Mouse (Mus musculus) embryonic facial prominence, embryonic 14.5 days (tissue): ENCODE results near the gene Gm16253. TPM values are rescaled to one million over a fixed set of nuclear protein-coding genes. Genes with fewer than 3 reads are reported as not detected.

Experiments used
- ATAC-seq: fragments of 200-750 bp; cut with Nextera tagmentation; 2 replicates; pipeline ENCODE4 v1.8.0; 2017; ENCODE audit warnings: low read depth, moderate number of reproducible peaks, moderate TSS enrichment
- DNase-seq: peaks from one replicate; pipeline ENCODE4 v3.0.0-alpha.2; 2015; ENCODE audit warnings: low spot score
- H3K27ac ChIP-seq: fragments of 300-500 bp; sonication (generic); replicated peaks from 2 replicates; pipeline ENCODE4 v1.5.1; 2014; ENCODE audit warnings: low read depth, mild to moderate bottlenecking, low read length, moderate library complexity
- H3K27me3 ChIP-seq: fragments of 300-500 bp; sonication (generic); replicated peaks from 2 replicates; pipeline ENCODE4 v1.6.1; 2014; ENCODE audit warnings: low read length; ENCODE audit not compliant: control insufficient read depth, insufficient read depth
- H3K36me3 ChIP-seq: fragments of 300-500 bp; sonication (generic); 2 replicates; pipeline ENCODE4 v1.6.1; 2014; ENCODE audit warnings: low read length, mixed read lengths; ENCODE audit not compliant: control insufficient read depth, insufficient read depth
- H3K4me1 ChIP-seq: fragments of 300-500 bp; sonication (generic); 2 replicates; pipeline ENCODE4 v1.6.1; 2014; ENCODE audit warnings: antibody characterized with exemption, low read length; ENCODE audit not compliant: control insufficient read depth, insufficient read depth
- H3K4me2 ChIP-seq: fragments of 300-500 bp; sonication (generic); 2 replicates; pipeline ENCODE4 v1.6.1; 2014; ENCODE audit warnings: low read depth, mild to moderate bottlenecking, low read length, moderate library complexity, mixed read lengths
- H3K4me3 ChIP-seq: fragments of 300-500 bp; sonication (generic); 2 replicates; pipeline ENCODE4 v1.5.1; 2014; ENCODE audit warnings: low read depth, mild to moderate bottlenecking, low read length
- H3K9ac ChIP-seq: fragments of 300-500 bp; sonication (generic); 2 replicates; pipeline ENCODE4 v1.6.1; 2014; ENCODE audit warnings: low read depth, mild to moderate bottlenecking, low read length, moderate library complexity, mixed read lengths
- H3K9me3 ChIP-seq: fragments of 300-500 bp; sonication (generic); 2 replicates; pipeline ENCODE4 v1.6.1; 2016; ENCODE audit warnings: low read length; ENCODE audit not compliant: control insufficient read depth
- WGBS: fragments of 180-500 bp; shearing (Covaris S2); extraction: QIAGEN DNeasy Blood & Tissue Kit; methylation state at CpG from one replicate; pipeline ENCODE4 v1.1.7; 2014; 5-methylcytosine and 5-hydroxymethylcytosine counted together
- polyA plus RNA-seq: library from polyadenylated mRNA; unstranded; fragments of >200 nt; fragmentation: Nextera tagmentation; extraction: Ambion mirVana; gene quantifications from 2 replicates; pipeline ENCODE4 v1.2.1, GENCODE M21; 2014

Gene Gm16253
- polyA plus RNA-seq, 1 experiment from 2014 or later = not detected

DNA sequence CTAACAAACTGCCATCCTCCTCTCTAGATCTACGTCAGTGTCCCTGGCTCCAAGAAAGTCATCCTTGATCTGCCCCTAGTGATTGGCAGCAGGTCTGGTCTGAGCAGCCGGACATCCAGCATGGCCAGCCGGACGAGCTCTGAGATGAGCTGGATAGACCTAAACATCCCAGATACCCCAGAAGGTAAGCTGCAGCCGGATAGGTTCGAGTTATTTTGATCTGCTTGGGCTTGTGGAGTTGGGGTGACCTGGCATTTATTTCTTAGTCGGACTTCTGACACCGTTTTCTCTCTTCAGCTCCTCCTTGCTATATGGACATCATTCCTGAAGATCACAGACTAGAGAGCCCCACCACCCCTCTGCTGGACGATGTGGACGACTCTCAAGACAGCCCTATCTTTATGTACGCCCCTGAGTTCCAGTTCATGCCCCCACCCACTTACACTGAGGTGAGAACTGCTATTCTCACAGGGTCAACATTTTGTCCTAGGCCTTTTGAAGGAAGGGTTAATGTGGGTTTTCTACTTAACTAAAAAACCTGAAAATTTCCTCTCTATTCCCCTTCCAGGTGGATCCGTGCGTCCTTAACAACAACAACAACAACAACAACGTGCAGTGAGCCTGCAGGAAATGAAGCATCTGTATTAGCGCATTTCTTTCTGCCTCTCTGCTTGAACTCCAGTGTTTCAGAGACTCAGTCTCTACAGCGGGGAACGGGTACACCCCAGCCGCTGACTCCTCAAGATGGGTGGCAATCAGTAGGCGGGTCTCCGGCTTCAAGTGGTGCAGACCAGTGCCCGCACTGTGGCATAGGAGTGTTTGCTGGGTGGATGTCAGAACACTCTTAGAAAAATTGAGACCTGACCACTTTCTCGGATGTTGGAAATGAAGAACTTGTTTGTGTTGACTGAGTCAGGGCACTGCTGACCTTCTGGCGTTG is 16.6 kb upstream of the Gm16253 start:
- whole genome bisulfite sequencing = 85% methylated on average over 23 of the region's 23 CpGs
- peak overlapping the region; percentile 78 for H3K9ac ChIP-seq
- no peaks in the 10 kb centered on the region for H3K27me3 ChIP-seq
- H3K27ac ChIP-seq = 0 out of 2 replicates have a peak overlapping the region, but pooled peaks have one; percentile 10
- ATAC-seq = no peak
- H3K9me3 ChIP-seq = no peaks in the 10 kb centered on the region
- no peak for DNase-seq
- H3K4me3 ChIP-seq = peak overlapping the region; percentile 64
- H3K4me1 ChIP-seq = peaks cover 35% of the 10 kb centered on the region
- H3K36me3 ChIP-seq = peaks cover 22% of the 10 kb centered on the region
- H3K4me2 ChIP-seq = peak overlapping the region; percentile 84

DNA sequence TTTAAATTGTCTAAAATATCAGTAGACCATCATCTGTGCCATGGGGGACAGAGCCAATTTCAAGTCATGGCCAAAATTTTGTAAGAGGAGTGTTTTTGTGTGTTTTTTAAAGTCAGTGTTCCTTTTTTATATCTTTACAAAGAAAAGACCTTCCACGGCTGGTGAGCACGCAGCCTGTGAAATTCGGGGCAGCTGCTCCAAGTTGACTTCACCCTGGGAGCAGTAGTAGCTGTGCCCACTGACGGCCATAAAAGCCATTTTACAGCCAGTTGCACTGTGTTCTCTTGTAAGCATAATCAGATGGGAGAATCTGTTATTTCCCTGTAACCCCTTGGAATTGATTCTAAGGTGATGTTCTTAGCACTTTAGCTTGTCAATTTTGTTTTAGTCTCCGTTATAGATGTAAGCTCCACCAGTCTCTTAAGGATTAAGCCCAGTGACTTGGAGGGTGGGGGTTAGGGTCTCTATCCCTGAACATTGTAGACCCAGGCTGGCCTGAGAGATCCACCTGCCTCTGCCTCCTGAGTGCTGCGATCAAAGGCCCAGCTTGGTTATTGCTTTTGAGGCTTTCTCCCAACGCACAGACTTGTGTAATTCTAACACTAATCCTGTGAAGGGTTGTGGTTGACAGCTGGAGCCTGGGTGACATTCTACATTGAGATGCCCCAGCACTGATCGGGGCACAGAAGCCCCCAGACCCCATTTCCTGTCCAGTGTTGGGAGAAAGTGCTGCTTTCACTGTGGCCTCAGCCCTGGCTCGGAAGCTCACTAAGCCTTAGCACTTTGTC is 15.7 kb upstream of the Gm16253 start:
- DNase-seq = no peak
- ATAC-seq = no peak
- H3K4me1 ChIP-seq = peaks cover 28% of the 10 kb centered on the region
- peak overlapping the region; percentile 64 for H3K4me3 ChIP-seq
- H3K9ac ChIP-seq = peak overlapping the region; percentile 78
- peak overlapping the region; percentile 44 for H3K27ac ChIP-seq
- H3K4me2 ChIP-seq = peak overlapping the region; percentile 84
- H3K27me3 ChIP-seq = no peaks in the 10 kb centered on the region
- WGBS = 83% methylated on average over 9 of the region's 9 CpGs
- H3K36me3 ChIP-seq = peaks cover 22% of the 10 kb centered on the region
- no peaks in the 10 kb centered on the region for H3K9me3 ChIP-seq

DNA sequence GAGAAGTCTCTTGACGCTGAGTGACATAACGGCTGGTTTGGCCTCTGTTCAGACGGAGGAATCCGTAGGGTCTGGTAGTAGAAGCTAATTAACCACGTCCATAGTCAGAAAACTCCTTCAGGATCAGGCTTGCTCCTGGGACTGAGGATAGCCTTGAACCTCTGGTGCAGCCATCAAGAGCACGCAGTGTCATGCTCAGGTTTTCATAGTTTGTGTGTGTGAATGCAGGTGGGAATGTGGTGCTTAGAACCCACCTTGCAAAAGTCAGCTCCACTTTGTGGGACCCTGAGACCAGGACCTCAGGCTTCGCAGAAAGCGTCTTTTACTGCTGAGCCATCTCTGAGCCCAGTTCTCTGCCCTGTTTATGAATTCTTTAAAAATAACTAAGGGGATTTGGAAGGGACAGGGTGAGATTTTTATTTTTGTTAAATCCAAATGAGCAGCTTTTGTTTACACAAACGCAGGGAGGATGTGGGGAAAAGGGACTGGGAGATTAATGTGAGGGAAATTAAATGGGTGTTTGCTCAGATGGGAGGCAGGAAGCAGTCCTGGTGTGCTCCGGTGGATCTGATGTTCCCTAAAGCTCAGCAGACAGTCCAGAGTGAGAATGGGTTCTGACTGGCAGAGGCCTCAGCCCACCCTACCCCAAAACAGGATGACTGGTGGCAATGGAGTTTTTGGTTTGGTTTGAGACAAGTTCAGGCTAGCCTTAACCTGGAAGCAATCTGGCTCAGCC is 14.7 kb upstream of the Gm16253 start:
- DNase-seq (no peak), ATAC-seq (no peak)
- Histone ChIP-seq H3K27me3 (no peaks in the 10 kb centered on the region), H3K36me3 (peaks cover 22% of the 10 kb centered on the region), H3K9ac (no peak overlapping the region), H3K27ac (peak overlapping the region; percentile 58), H3K9me3 (no peaks in the 10 kb centered on the region), H3K4me3 (0 out of 2 replicates have a peak overlapping the region, but pooled peaks have one; percentile 5), H3K4me2 (0 out of 2 replicates have a peak overlapping the region, but pooled peaks have one; percentile 84), H3K4me1 (peaks cover 28% of the 10 kb centered on the region)
- WGBS = 49% methylated on average over 10 of the region's 10 CpGs

DNA sequence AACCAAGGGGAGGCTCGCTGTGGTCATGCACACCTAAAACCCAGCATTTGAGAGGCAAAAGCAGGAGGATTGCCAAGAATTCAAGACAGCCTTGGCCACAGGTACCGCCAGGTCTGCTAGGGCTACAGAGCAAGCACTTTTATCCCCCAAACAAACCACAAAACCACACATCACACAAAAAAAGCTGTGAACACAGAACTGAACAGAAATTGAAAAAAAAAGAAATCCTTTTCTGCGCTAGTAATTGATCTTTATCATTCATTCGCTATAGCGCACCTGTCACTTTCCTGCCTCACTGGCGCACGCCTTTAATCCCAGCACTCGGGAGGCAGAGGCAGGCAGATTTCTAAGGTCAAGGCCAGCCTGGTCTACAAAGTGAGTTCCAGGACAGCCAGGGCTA is 13.5 kb upstream of the Gm16253 start:
- peaks cover 28% of the 10 kb centered on the region for H3K4me1 ChIP-seq
- no peak overlapping the region for H3K27ac ChIP-seq
- ATAC-seq (no peak), DNase-seq (no peak)
- H3K4me2 ChIP-seq = no peak overlapping the region
- no peaks in the 10 kb centered on the region for H3K9me3 ChIP-seq
- 88% methylated on average over 8 of the region's 8 CpGs for WGBS
- no peaks in the 10 kb centered on the region for H3K27me3 ChIP-seq
- H3K36me3 ChIP-seq = peaks cover 22% of the 10 kb centered on the region
- H3K4me3 ChIP-seq = no peak overlapping the region
- no peak overlapping the region for H3K9ac ChIP-seq

DNA sequence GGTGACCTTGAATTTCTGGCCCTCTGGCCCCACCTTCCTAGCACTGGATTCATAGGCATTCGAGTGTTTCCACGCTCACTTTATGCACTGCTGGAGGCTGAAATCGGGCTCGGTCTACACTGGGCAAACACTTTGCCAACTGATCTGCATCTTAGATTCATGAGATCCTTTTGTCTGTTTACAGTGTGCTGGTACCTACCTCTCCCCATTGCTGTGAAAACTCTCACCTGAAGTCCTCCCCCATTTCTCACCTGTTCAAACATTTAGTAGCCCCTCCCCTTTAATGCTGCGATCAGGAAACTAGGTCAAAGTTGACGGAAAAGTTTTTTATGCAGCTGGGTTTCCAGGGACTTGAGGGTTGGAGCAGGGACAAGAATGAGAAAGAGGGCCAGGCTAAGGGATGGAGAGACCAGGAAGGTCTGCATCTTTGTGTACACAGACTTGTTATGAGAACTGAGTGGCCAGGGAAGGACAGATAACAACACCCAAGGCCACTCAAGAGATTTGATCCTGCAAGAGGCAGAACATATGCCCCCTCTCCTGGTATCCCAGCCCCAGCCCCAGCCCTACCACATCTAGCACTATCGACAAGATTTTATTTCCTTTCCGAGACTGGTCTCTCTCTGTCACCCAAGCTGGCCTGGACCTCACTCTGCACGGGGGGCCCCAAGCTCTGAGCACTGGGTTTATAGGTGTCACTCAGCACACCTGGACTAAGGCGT is 12.7 kb upstream of the Gm16253 start:
- Histone ChIP-seq H3K27me3 (no peaks in the 10 kb centered on the region), H3K36me3 (peaks cover 22% of the 10 kb centered on the region), H3K27ac (peak overlapping the region; percentile 33; the same call in 1 of the 2 replicates), H3K4me2 (no peak overlapping the region), H3K4me1 (peaks cover 28% of the 10 kb centered on the region), H3K4me3 (no peak overlapping the region), H3K9me3 (no peaks in the 10 kb centered on the region), H3K9ac (no peak overlapping the region)
- ATAC-seq (no peak), DNase-seq (no peak)
- WGBS = 48% methylated on average over 10 of the region's 10 CpGs

DNA sequence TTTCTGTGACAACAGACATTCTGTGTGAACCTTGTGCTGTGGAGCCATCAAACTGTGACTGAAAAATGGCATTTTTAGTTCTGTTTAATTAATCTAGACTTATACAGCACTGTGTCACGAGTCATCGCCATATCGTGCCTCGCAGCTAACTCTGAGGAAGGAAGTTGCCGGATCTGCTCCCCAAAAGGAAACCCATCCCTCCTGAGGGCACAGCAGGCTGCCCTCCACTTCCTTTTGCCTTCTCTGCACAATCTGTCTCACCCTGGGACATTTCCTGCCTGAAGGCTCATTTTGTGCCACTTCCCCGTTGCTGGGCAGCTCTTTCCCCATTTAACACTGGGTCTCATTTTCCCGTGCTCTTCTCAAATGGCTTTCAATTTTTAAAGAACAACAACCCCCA is 12.2 kb upstream of the Gm16253 start:
- 44% methylated on average over 7 of the region's 7 CpGs for WGBS
- Histone ChIP-seq H3K4me2 (no peak overlapping the region), H3K9ac (no peak overlapping the region), H3K4me1 (peaks cover 25% of the 10 kb centered on the region), H3K27ac (peak overlapping the region; percentile 33), H3K9me3 (no peaks in the 10 kb centered on the region), H3K4me3 (no peak overlapping the region), H3K27me3 (no peaks in the 10 kb centered on the region), H3K36me3 (peaks cover 20% of the 10 kb centered on the region)
- DNase-seq (no peak), ATAC-seq (no peak)

DNA sequence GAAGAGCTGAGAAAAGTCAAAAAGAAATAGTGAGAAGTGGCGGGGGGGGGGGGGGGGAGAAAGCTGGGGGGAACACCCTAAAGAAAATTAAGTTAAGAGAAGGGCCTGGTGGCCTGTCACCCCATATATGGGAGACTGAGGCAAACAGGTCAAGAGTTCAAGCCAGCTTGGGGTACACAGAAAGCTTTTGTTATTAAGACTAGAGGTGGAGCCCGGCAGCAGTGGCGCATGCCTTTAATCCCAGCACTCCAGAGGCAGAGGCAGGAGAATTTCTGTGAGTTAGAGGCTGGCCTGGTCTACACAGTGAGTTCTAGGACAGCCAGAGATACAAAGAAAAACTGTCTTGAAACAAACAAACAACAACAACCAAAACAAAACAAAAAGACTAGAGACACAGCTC is 11.7 kb upstream of the Gm16253 start:
- Histone ChIP-seq H3K27ac (no peak overlapping the region; the same call in 1 of the 2 replicates), H3K4me2 (no peak overlapping the region), H3K4me3 (no peak overlapping the region), H3K9me3 (no peaks in the 10 kb centered on the region), H3K9ac (no peak overlapping the region), H3K27me3 (no peaks in the 10 kb centered on the region), H3K36me3 (peaks cover 15% of the 10 kb centered on the region), H3K4me1 (peaks cover 20% of the 10 kb centered on the region)
- ATAC-seq (no peak), DNase-seq (no peak)
- WGBS = 83% methylated on average over 3 of the region's 3 CpGs
